Mouse (Mus musculus) liver, embryonic 18 days (tissue): ENCODE measurements around the gene Tubb1. TPM values are rescaled to one million over a fixed set of nuclear protein-coding genes. Genes with fewer than 3 reads are reported as not detected.

Experiments
- polyA plus RNA-seq: library from polyadenylated mRNA; depleted of rRNA; stranded (reverse); fragments of >200 nt; gene quantifications from 2 replicates; pipeline ENCODE4 v1.2.3, GENCODE M21; 2012; rRNA removed

Gene Tubb1
- 20.6 and 21.4 TPM in 2 replicates for polyA plus RNA-seq

GRCm38 (mm10) chr2:174450353-174450752, at the start of gene Tubb1:
Gene Tubb1, plus strand, starts transcription at chr2:174450695.

GRCm38 (mm10) chr2:174415731-174416310, 34.7 kb upstream of the Tubb1 start, which contains the start of gene Nelfcd:
Gene Nelfcd, plus strand, starts transcription at chr2:174415804.

GRCm38 (mm10) chr2:174438737-174439449, 11.6 kb upstream of the Tubb1 start, which contains the start of gene Ctsz:
Gene Ctsz, minus strand, starts transcription at chr2:174439039.

GRCm38 (mm10) chr2:174463789-174464523, 13.5 kb downstream of the Tubb1 start, which contains the start of gene Atp5e:
Gene Atp5e, minus strand, starts transcription at chr2:174464105.

GRCm38 (mm10) chr2:174472818-174473549, 22.5 kb downstream of the Tubb1 start, which contains the start of gene Prelid3b:
Gene Prelid3b, minus strand, starts transcription at chr2:174473081.

Other genes with a start within 250 kb of the Tubb1 start
- 313 and 331 TPM in 2 replicates for gene Gnas, start 166.4 kb upstream of the Tubb1 start, polyA plus RNA-seq
- gene Gm20721, start 104.0 kb upstream of the Tubb1 start, polyA plus RNA-seq = 0.52 and 0.77 TPM in 2 replicates
- gene Nelfcd, start 34.9 kb upstream of the Tubb1 start, polyA plus RNA-seq = 34.9 and 35.1 TPM in 2 replicates
- 120 and 125 TPM in 2 replicates for gene Ctsz, start 11.7 kb upstream of the Tubb1 start, polyA plus RNA-seq
- gene Atp5e, start 13.4 kb downstream of the Tubb1 start, polyA plus RNA-seq = 234 and 260 TPM in 2 replicates
- gene Prelid3b, start 22.4 kb downstream of the Tubb1 start, polyA plus RNA-seq = 43.0 and 44.3 TPM in 2 replicates
- gene Zfp831, start 192.8 kb downstream of the Tubb1 start, polyA plus RNA-seq = 0.13 and 0.16 TPM in 2 replicates